Mouse (Mus musculus): ENCODE data around the gene Sorbs1. TPM values are rescaled to one million over a fixed set of nuclear protein-coding genes. Genes with fewer than 3 reads are reported as not detected.

Sorbs1 gene
- total RNA-seq, 1 experiment, result 18.0 TPM

DNA sequence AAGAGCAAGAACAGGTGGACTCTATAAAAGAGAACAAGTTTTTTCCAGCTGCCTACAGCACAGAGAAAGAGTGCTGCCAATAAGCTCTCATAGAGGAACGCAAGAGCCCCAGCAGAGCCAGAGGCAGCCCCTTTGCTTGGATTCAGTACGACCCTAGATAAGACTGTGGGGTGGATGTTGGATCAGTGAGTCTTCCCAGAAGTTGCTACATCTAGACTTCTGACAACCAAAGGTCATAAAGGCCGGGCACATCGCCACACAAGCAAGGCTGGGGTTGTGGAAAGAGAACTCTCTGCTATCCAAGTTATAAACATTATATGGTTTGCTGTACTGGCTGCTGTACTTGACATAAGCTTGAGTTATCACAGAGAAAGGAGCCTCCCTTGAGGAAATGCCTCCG lies 6.8 kb upstream of the Sorbs1 start:
- no peak for DNase-seq (ENCODE audit: low read depth, low spot score)
- H3K36me3 ChIP-seq (ENCODE audit: control insufficient read depth, insufficient read depth, low read length, poor library complexity, severe bottlenecking), result no peaks in the 10 kb centered on the region
- no peaks in the 10 kb centered on the region for H3K9me3 ChIP-seq (ENCODE audit: control insufficient read depth, insufficient read depth, low read depth, low read length)
- in situ Hi-C loops (cut with MboI; ENCODE audit: low sequenced_read_pairs in 2 of 2, unreplicated experiment in 2 of 2), result no loop called here
- TF ChIP-seq ZNF384 (IDR thresholded peaks at IDR 0.05; ENCODE audit: low read depth, low read length) (no peak), CHD2 (IDR thresholded peaks at IDR 0.05; ENCODE audit: low read depth, low read length) (no peak), HCFC1 (IDR thresholded peaks at IDR 0.05; ENCODE audit: borderline replicate concordance, insufficient read depth, low read length) (no peak), ZC3H11A (IDR thresholded peaks at IDR 0.05; ENCODE audit: borderline replicate concordance, low read depth, low read length) (no peak), MAFK (IDR thresholded peaks at IDR 0.05; ENCODE audit: insufficient read depth, low read depth, low read length) (no peak)
- no peak overlapping the region for H3K9ac ChIP-seq (ENCODE audit: insufficient read depth, low read depth, low read length, poor library complexity, severe bottlenecking)
- H3K4me3 ChIP-seq (ENCODE audit: insufficient read depth in 1 of 2, low read depth in 1 of 2, low read length in 2 of 2, poor library complexity in 1 of 2, severe bottlenecking in 1 of 2), result no peak overlapping the region
- no peak overlapping the region for H3K27ac ChIP-seq (ENCODE audit: insufficient read depth, low read depth, low read length, poor library complexity, severe bottlenecking)
- H3K4me1 ChIP-seq (ENCODE audit: control insufficient read depth in 2 of 2, insufficient read depth in 2 of 2, low read length in 2 of 2, poor library complexity in 1 of 2), result no peaks in the 10 kb centered on the region

DNA sequence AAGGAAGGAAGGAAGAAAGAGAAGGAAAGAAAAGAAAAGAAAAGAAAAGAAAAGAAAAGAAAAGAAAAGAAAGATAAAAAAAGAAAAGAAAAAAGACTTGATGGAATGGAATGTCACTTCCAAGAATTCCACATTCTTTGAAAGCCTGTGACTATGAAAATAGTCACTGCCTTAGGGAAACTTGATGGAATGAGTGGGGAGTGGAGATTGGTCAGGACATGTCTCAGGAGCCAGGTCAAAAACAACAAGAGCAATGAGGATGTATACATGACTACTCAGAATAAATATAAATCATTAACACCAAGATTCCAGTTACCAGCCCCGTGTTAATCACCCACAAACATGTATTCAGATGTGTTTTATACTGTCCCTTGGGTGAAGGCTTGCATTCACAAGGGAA lies 5.1 kb upstream of the Sorbs1 start:
- Histone ChIP-seq H3K9ac (ENCODE audit: insufficient read depth, low read depth, low read length, poor library complexity, severe bottlenecking) (no peak overlapping the region), H3K4me1 (ENCODE audit: control insufficient read depth in 2 of 2, insufficient read depth in 2 of 2, low read length in 2 of 2, poor library complexity in 1 of 2) (no peaks in the 10 kb centered on the region), H3K4me3 (ENCODE audit: insufficient read depth in 1 of 2, low read depth in 1 of 2, low read length in 2 of 2, poor library complexity in 1 of 2, severe bottlenecking in 1 of 2) (no peak overlapping the region), H3K9me3 (ENCODE audit: control insufficient read depth, insufficient read depth, low read depth, low read length) (no peaks in the 10 kb centered on the region), H3K27ac (ENCODE audit: insufficient read depth, low read depth, low read length, poor library complexity, severe bottlenecking) (no peak overlapping the region), H3K36me3 (ENCODE audit: control insufficient read depth, insufficient read depth, low read length, poor library complexity, severe bottlenecking) (no peaks in the 10 kb centered on the region)
- in situ Hi-C loops (cut with MboI; ENCODE audit: low sequenced_read_pairs in 2 of 2, unreplicated experiment in 2 of 2), result no loop called here
- no peak for DNase-seq (ENCODE audit: low read depth, low spot score)
- TF ChIP-seq ZC3H11A (IDR thresholded peaks at IDR 0.05; ENCODE audit: borderline replicate concordance, low read depth, low read length), result no peak

DNA sequence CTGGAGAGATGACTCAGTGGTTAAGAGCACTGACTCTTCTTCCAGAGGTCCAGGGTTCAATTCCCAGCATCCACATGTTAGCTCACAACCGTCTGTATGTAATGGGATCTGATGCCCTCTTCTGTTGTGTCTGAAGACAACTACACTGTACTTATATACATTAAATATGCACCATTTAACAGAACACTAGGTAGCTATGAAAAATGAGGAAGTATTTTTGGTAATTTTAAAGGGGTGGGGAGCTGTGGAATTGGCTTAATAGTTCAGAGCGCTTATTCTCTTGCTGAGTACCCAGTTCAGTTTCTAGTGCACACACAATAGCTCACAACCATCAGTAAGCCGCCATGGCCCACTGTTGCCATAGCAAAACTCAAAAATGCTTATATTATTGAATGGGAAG lies 2.0 kb upstream of the Sorbs1 start:
- Histone ChIP-seq H3K4me1 (ENCODE audit: control insufficient read depth in 2 of 2, insufficient read depth in 2 of 2, low read length in 2 of 2, poor library complexity in 1 of 2) (peaks cover 0 to 14% of the 10 kb centered on the region in 2 experiments; a peak in 2 of 4 replicates), H3K4me3 (ENCODE audit: insufficient read depth in 1 of 2, low read depth in 1 of 2, low read length in 2 of 2, poor library complexity in 1 of 2, severe bottlenecking in 1 of 2) (no peak overlapping the region), H3K9me3 (ENCODE audit: control insufficient read depth, insufficient read depth, low read depth, low read length) (no peaks in the 10 kb centered on the region), H3K27ac (ENCODE audit: insufficient read depth, low read depth, low read length, poor library complexity, severe bottlenecking) (no peak overlapping the region), H3K9ac (ENCODE audit: insufficient read depth, low read depth, low read length, poor library complexity, severe bottlenecking) (no peak overlapping the region), H3K36me3 (ENCODE audit: control insufficient read depth, insufficient read depth, low read length, poor library complexity, severe bottlenecking) (no peaks in the 10 kb centered on the region)
- in situ Hi-C loops (cut with MboI; ENCODE audit: low sequenced_read_pairs in 2 of 2, unreplicated experiment in 2 of 2), result no loop called here
- no peak for DNase-seq (ENCODE audit: low read depth, low spot score)
- TF ChIP-seq ZNF384 (IDR thresholded peaks at IDR 0.05; ENCODE audit: low read depth, low read length) (no peak), MAFK (IDR thresholded peaks at IDR 0.05; ENCODE audit: insufficient read depth, low read depth, low read length) (no peak), HCFC1 (IDR thresholded peaks at IDR 0.05; ENCODE audit: borderline replicate concordance, insufficient read depth, low read length) (no peak)

DNA sequence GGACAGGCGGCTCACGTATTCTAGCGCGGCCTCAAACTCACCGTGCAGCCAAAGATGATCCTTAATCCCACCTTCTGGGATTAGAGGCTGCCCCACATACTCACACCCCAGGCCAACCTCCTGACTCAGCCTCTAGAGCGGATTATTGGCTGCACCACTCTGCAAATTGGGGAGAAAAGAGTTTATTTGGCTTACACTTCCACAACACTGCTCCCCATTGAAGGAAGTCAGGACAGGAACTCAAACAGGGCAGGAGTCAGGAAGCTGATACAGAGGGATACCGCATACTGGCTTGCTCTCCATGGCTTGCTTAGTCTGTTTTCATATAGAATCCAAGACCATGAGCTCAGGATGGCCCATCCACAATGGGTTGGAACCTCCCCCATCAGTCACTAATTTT lies 797 bp upstream of the Sorbs1 start:
- H3K4me3 ChIP-seq (ENCODE audit: insufficient read depth in 1 of 2, low read depth in 1 of 2, low read length in 2 of 2, poor library complexity in 1 of 2, severe bottlenecking in 1 of 2), result peak overlapping the region in 1 of 2 experiments; percentile 75; a peak in 2 of 4 replicates
- H3K4me1 ChIP-seq (ENCODE audit: control insufficient read depth in 2 of 2, insufficient read depth in 2 of 2, low read length in 2 of 2, poor library complexity in 1 of 2), result peaks cover 0 to 16% of the 10 kb centered on the region in 2 experiments; a peak in 2 of 4 replicates
- no peaks in the 10 kb centered on the region for H3K36me3 ChIP-seq (ENCODE audit: control insufficient read depth, insufficient read depth, low read length, poor library complexity, severe bottlenecking)
- H3K27ac ChIP-seq (ENCODE audit: insufficient read depth, low read depth, low read length, poor library complexity, severe bottlenecking), result no peak overlapping the region
- in situ Hi-C loops (cut with MboI; ENCODE audit: low sequenced_read_pairs in 2 of 2, unreplicated experiment in 2 of 2), result no loop called here
- H3K9me3 ChIP-seq (ENCODE audit: control insufficient read depth, insufficient read depth, low read depth, low read length), result no peaks in the 10 kb centered on the region
- H3K9ac ChIP-seq (ENCODE audit: insufficient read depth, low read depth, low read length, poor library complexity, severe bottlenecking), result peak overlapping the region; percentile 34; the same call in 1 of the 2 replicates
- TF ChIP-seq ZNF384 (IDR thresholded peaks at IDR 0.05; ENCODE audit: low read depth, low read length), result no peak
- no peak for TF ChIP-seq CHD2 (IDR thresholded peaks at IDR 0.05; ENCODE audit: low read depth, low read length)
- no peak for TF ChIP-seq MAFK (IDR thresholded peaks at IDR 0.05; ENCODE audit: insufficient read depth, low read depth, low read length)
- no peak for TF ChIP-seq HCFC1 (IDR thresholded peaks at IDR 0.05; ENCODE audit: borderline replicate concordance, insufficient read depth, low read length)
- no peak for TF ChIP-seq ZC3H11A (IDR thresholded peaks at IDR 0.05; ENCODE audit: borderline replicate concordance, low read depth, low read length)
- no peak for DNase-seq (ENCODE audit: low read depth, low spot score)

All from ES-E14 (cell line).